Mouse (Mus musculus) small intestine, adult 2 months (tissue): ENCODE results near the gene Pih1d1. TPM values are rescaled to one million over a fixed set of nuclear protein-coding genes. Genes with fewer than 3 reads are reported as not detected.

Source experiments
- H3K27ac ChIP-seq: fragments of 200-500 bp; 2 replicates; pipeline ENCODE4 v1.5.1; 2012; ENCODE audit warnings: low read depth, low read length, control low read depth, inconsistent platforms; ENCODE audit not compliant: insufficient read depth
- H3K27me3 ChIP-seq: fragments of 200-500 bp; 2 replicates; pipeline ENCODE4 v1.6.1; 2012; ENCODE audit warnings: mild to moderate bottlenecking, moderate library complexity, low read length, inconsistent platforms; ENCODE audit not compliant: control insufficient read depth, insufficient read depth
- H3K36me3 ChIP-seq: fragments of 200-500 bp; 2 replicates; pipeline ENCODE4 v1.6.1; 2012; ENCODE audit warnings: mild to moderate bottlenecking, low read length, control low read depth, inconsistent platforms; ENCODE audit not compliant: control insufficient read depth, insufficient read depth
- H3K4me1 ChIP-seq: fragments of 200-500 bp; 2 replicates; pipeline ENCODE4 v1.6.1; 2012; ENCODE audit warnings: low read length, inconsistent platforms, mixed read lengths; ENCODE audit not compliant: control insufficient read depth, insufficient read depth, insufficient read length
- H3K4me3 ChIP-seq: fragments of 200-500 bp; 2 replicates; pipeline ENCODE4 v1.5.1; 2012; ENCODE audit warnings: low read depth, mild to moderate bottlenecking, control low read depth, inconsistent platforms, low read length, moderate library complexity
- CTCF ChIP-seq: fragments of 200-500 bp; IDR thresholded peaks from 2 replicates; pipeline ENCODE4 v1.5.1; 2012; ENCODE audit warnings: low read depth, mild to moderate bottlenecking, control low read depth, inconsistent platforms, low read length, moderate library complexity, mixed read lengths; ENCODE audit not compliant: insufficient replicate concordance, insufficient read length; ENCODE audit errors: extremely low read depth
- POLR2A ChIP-seq: fragments of 200-500 bp; IDR thresholded peaks from 2 replicates; pipeline ENCODE4 v1.6.1; 2012; ENCODE audit warnings: low read depth, mild to moderate bottlenecking, control low read depth, inconsistent platforms, low read length, moderate library complexity
- WGBS: fragments of 180-500 bp; shearing (Covaris S2); methylation state at CpG from one replicate; pipeline ENCODE4 v1.1.7; 2018; 5-methylcytosine and 5-hydroxymethylcytosine counted together
- polyA plus RNA-seq: library from polyadenylated mRNA; depleted of rRNA; stranded (reverse); fragments of >200 nt; gene quantifications from 2 replicates; pipeline ENCODE4 v1.2.3, GENCODE M21; 2012

The Pih1d1 gene
- polyA plus RNA-seq, 1 experiment = 48.5 TPM

- H3K36me3 ChIP-seq = no peaks in the 10 kb centered on the region
- H3K27ac ChIP-seq = no peak overlapping the region
- WGBS = 8% methylated on average over 31 of the region's 31 CpGs
- H3K4me3 ChIP-seq = no peak overlapping the region
- H3K27me3 ChIP-seq = peaks cover 63% of the 10 kb centered on the region
- H3K4me1 ChIP-seq = no peaks in the 10 kb centered on the region
- no peak for TF ChIP-seq CTCF
Observed at GRCm38 (mm10) chr7:45176356-45176755, 22.3 kb downstream of the Pih1d1 start.

- Histone ChIP-seq H3K27ac (no peak overlapping the region), H3K4me1 (peaks cover 10% of the 10 kb centered on the region), H3K27me3 (peaks cover 68% of the 10 kb centered on the region), H3K4me3 (no peak overlapping the region), H3K36me3 (no peaks in the 10 kb centered on the region)
- WGBS = 23% methylated on average over 7 of the region's 7 CpGs
- TF ChIP-seq POLR2A (no peak), CTCF (no peak)
Observed at GRCm38 (mm10) chr7:45178550-45178949, 24.4 kb downstream of the Pih1d1 start.

- H3K27me3 ChIP-seq = peaks cover 64% of the 10 kb centered on the region
Observed at GRCm38 (mm10) chr7:45179469-45179868, 25.4 kb downstream of the Pih1d1 start, which contains the start of gene Gfy. TSS of gene Gfy (minus strand) at chr7:45179569.

GRCm38 (mm10) chr7:45180896-45181477 is 26.9 kb downstream of the Pih1d1 start, which contains the start of gene Pth2:
TSS of gene Pth2 (plus strand) at chr7:45180995.
- peaks cover 59% of the 10 kb centered on the region for H3K27me3 ChIP-seq
- peak within 1 kb of the TSS; percentile 11; the same call in 1 of the 2 replicates for H3K4me3 ChIP-seq
- WGBS = 28% methylated on average over 20 of the region's 20 CpGs
- peaks cover 10% of the 10 kb centered on the region for H3K4me1 ChIP-seq
- TF ChIP-seq CTCF = no peak
- TF ChIP-seq POLR2A = no peak
- H3K27ac ChIP-seq = no peak within 1 kb of the TSS
- no peaks in the 10 kb centered on the region for H3K36me3 ChIP-seq

More at GRCm38 (mm10) chr7:45179469-45179868, 25.4 kb downstream of the Pih1d1 start, which contains the start of gene Gfy:
- H3K4me3 ChIP-seq = no peak within 1 kb of the TSS
- WGBS = 33% methylated on average over 7 of the region's 7 CpGs
- no peak within 1 kb of the TSS for H3K27ac ChIP-seq
- TF ChIP-seq POLR2A (no peak), CTCF (no peak)
- peaks cover 10% of the 10 kb centered on the region for H3K4me1 ChIP-seq
- H3K36me3 ChIP-seq = no peaks in the 10 kb centered on the region

GRCm38 (mm10) chr7:45181540-45181939 is 27.4 kb downstream of the Pih1d1 start:
- Histone ChIP-seq H3K4me3 (peak overlapping the region; percentile 11; the same call in 1 of the 2 replicates), H3K27me3 (peaks cover 53% of the 10 kb centered on the region), H3K27ac (no peak overlapping the region), H3K36me3 (no peaks in the 10 kb centered on the region), H3K4me1 (peaks cover 10% of the 10 kb centered on the region)
- no peak for TF ChIP-seq CTCF
- TF ChIP-seq POLR2A = no peak
- WGBS = 5% methylated on average over 35 of the region's 35 CpGs

GRCm38 (mm10) chr7:45182199-45182601 is 28.1 kb downstream of the Pih1d1 start:
- Histone ChIP-seq H3K4me3 (peak overlapping the region; percentile 54), H3K4me1 (peaks cover 10% of the 10 kb centered on the region), H3K27me3 (peaks cover 46% of the 10 kb centered on the region), H3K27ac (no peak overlapping the region), H3K36me3 (no peaks in the 10 kb centered on the region)
- WGBS = under 1% methylated on average over 34 of the region's 34 CpGs
- TF ChIP-seq CTCF (no peak), POLR2A (no peak)

GRCm38 (mm10) chr7:45182606-45183005 is 28.5 kb downstream of the Pih1d1 start:
- Histone ChIP-seq H3K36me3 (no peaks in the 10 kb centered on the region), H3K4me3 (peak overlapping the region; percentile 40), H3K27me3 (peaks cover 42% of the 10 kb centered on the region), H3K4me1 (peaks cover 10% of the 10 kb centered on the region), H3K27ac (no peak overlapping the region)
- no peak for TF ChIP-seq POLR2A
- TF ChIP-seq CTCF = no peak
- 20% methylated on average over 11 of the region's 11 CpGs for WGBS

GRCm38 (mm10) chr7:45183672-45184071 is 29.6 kb downstream of the Pih1d1 start:
- Histone ChIP-seq H3K4me3 (no peak overlapping the region), H3K27me3 (peaks cover 32% of the 10 kb centered on the region), H3K36me3 (no peaks in the 10 kb centered on the region), H3K27ac (no peak overlapping the region), H3K4me1 (peaks cover 10% of the 10 kb centered on the region)
- WGBS = 68% methylated on average over 7 of the region's 7 CpGs
- no peak for TF ChIP-seq CTCF
- TF ChIP-seq POLR2A = no peak
